Mouse (Mus musculus) myocyte (in vitro differentiated cells): ENCODE results near the gene Tbc1d8b.

ENCODE experiments used
- CEBPB ChIP-seq: IDR thresholded peaks from 2 replicates; pipeline ENCODE4 v1.6.1; 2011; ENCODE audit warnings: mild to moderate bottlenecking, moderate library complexity; ENCODE audit not compliant: poor library complexity, insufficient read depth, severe bottlenecking
- E2F4 ChIP-seq: IDR thresholded peaks from one replicate; pipeline ENCODE4 v1.6.1; 2011; ENCODE audit warnings: mild to moderate bottlenecking, control low read depth, moderate library complexity; ENCODE audit not compliant: insufficient read depth
- MAX ChIP-seq: IDR thresholded peaks from one replicate; pipeline ENCODE4 v1.6.1; 2011; ENCODE audit warnings: low read depth, mild to moderate bottlenecking, control low read depth
- MYOD1 ChIP-seq, 3 experiments: IDR thresholded peaks; one replicate each; pipeline ENCODE4 v1.6.1; 2011; ENCODE audit warnings: control low read depth in 2 of 3, low read depth in 2 of 3, mild to moderate bottlenecking in 2 of 3, moderate library complexity in 1 of 3; ENCODE audit not compliant: insufficient read length in 2 of 3, control insufficient read depth in 1 of 3
- MYOG ChIP-seq, 3 experiments: IDR thresholded peaks; one replicate each; pipeline ENCODE4 v1.6.1; 2011; ENCODE audit warnings: control low read depth in 2 of 3, low read depth in 2 of 3, mild to moderate bottlenecking in 2 of 3; ENCODE audit not compliant: insufficient read length in 2 of 3, control insufficient read depth in 1 of 3, insufficient read depth in 1 of 3
- POLR2A ChIP-seq: IDR thresholded peaks from one replicate; pipeline ENCODE4 v1.6.1; 2011; ENCODE audit warnings: low read depth, mild to moderate bottlenecking, control low read depth, moderate library complexity; ENCODE audit not compliant: insufficient read length
- POLR2AphosphoS2 ChIP-seq: IDR thresholded peaks from one replicate; pipeline ENCODE4 v1.6.1; 2011; ENCODE audit warnings: low read depth, control low read depth; ENCODE audit not compliant: insufficient read length
- SRF ChIP-seq: IDR thresholded peaks from one replicate; pipeline ENCODE4 v1.6.1; 2011; ENCODE audit warnings: low read depth; ENCODE audit not compliant: control insufficient read depth, insufficient read length
- TCF12 ChIP-seq: IDR thresholded peaks from one replicate; pipeline ENCODE4 v1.6.1; 2011; ENCODE audit warnings: mild to moderate bottlenecking, control low read depth; ENCODE audit not compliant: poor library complexity, insufficient read depth, severe bottlenecking
- USF1 ChIP-seq: IDR thresholded peaks from one replicate; pipeline ENCODE4 v1.6.1; 2011; ENCODE audit warnings: low read depth, mild to moderate bottlenecking, control low read depth, moderate library complexity

- TF ChIP-seq POLR2A (no peak), MAX (no peak), CEBPB (no peak), POLR2AphosphoS2 (no peak), MYOG (IDR thresholded peaks at IDR 0.05; ENCODE audit: control insufficient read depth in 1 of 3, insufficient read depth in 1 of 3, insufficient read length in 2 of 3, low read depth in 2 of 3) (no peak), USF1 (no peak), TCF12 (no peak), MYOD1 (IDR thresholded peaks at IDR 0.05; ENCODE audit: control insufficient read depth in 1 of 3, insufficient read length in 2 of 3, low read depth in 2 of 3) (no peak), SRF (no peak), E2F4 (no peak)
Observed at GRCm38 (mm10) chrX:139730541-139730940, 45.7 kb downstream of the Tbc1d8b start.
